Mouse (Mus musculus) natural killer cell, adult 2 months (primary cell): ENCODE results near the gene Spaca7.
"Not testable (repeated sequence)": the region's sequence is repeated elsewhere in the genome, so short reads cannot be mapped to it uniquely, and the experiment has no call there.

Source experiments
- DNase-seq, 2 experiments: peaks; one replicate each; pipeline ENCODE4 v3.0.0; 2022; ENCODE audit warnings: low spot score in 2 of 2

The Spaca7 gene

DNA sequence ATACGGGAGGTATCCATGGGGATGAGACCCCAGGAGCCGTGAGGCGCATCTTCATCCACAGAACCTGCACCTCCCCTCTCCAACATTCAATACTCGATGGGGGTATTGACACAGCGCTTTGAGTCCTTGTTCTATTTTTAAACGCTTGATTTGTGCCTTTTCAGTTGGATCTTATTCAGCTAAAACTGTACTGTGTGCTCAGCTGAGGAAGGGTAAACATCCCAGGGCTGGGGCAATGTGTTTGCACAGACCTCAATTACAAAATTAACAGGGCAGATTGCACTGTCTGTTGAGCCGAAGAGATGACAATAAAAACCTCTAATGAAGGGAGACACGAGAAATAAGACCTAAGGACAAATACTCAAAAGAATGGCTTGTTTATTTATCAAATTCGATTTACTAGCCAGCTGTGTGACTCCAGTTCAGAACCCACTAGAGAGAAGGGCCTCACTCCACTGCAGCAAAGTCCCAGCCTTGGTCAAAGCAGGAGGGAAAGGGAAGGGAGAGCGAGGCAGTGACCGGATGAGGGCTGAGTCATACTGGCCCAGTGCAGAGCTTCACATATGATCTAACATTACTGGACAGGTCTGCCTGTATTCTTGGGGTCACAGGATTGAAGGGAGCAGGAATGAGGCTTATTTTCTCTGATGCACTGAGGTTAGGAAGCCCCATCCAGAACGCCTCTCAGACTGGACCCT lies 37.1 kb downstream of the Spaca7 start:
- no peak for DNase-seq

DNA sequence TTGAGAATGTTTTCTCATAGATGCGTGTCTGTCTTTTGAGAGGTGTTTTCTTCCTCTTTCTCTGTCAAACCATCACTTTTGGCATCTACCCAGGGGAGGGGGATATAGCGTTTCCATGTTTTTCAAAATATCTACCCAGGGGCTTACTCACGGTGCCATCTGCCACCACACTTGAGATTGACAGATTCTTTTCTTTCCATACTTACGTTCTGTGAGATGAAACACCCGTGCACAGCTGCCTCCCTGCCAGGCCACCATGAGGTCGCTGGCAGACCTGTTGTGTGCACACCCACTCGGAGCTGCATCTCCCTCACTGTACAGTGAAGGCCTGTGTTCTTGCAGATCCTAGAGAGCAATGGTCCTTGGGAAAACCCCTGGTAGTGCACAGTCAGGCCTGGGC lies 40.4 kb downstream of the Spaca7 start:
- DNase-seq: no peak

DNA sequence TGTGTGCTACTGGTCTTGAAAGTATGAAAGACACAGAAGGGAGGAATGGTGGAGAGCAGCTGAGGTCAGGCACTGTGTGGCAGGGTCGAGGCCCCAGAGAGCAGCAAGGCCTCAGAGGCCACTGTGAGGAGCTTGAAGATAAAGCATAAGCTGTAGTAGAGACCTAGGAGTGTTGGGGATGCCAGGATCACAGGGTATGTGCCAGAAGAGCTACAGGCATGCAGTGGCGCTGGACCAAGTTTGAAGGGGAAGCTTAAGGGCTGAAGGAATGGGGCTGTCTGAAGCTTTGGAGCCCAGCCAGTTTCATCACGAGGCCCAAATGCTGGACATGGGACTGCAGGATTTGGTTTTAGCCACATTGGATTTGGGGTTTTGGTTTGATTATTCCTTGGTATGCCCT lies 44.5 kb downstream of the Spaca7 start:
- DNase-seq: not testable (repeated sequence)

DNA sequence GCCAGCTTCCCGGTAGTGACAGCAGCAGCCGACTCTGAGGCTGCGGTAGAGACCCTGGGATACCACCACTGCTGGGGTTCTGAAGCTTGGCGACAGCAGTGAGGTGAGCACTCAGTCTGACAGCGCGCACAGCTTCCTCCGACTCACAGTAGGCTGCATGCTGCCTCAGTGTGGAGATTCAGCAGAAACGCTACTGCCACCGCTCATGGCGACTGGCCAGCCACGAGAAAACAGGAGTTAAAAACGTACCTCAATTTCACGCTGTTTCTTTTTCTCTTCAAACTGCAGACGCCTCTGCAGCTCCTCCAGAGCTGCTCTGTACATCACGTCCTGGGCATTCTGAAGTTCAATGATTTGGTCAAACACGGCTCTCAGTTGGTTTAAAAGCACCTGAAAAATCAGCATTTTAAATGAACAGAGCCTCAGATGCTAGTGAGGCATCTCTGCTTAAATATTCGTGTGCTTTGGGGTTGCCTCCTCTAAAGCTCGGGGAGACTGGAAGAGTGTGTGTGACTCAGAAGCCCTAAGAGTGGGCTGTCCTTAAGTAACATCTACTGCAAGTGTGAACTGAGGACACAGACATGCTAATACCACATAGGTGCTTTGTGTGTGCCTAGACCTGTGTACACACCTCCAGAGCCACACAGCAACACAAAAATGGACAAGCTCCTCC lies 48.9 kb downstream of the Spaca7 start:
- DNase-seq: no peak

DNA sequence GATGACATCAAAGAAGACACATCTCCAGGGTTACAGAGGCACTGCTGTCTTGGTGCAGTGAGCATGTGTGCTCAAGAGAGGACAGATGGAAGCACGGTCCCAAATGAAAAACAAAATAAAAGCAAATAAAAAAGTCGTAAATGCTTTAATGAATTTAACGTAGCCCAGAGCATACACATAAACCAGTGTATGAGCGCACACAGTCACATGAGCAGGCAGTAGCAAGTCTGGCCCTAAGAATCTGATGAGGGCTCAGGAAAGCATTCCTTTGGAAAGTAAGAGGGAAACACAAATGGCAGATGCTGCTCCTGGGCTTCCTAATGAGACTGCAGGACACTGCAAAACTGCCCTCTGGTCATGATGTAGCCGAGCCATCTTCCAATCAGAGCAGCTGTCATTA lies 53.1 kb downstream of the Spaca7 start:
- no peak for DNase-seq

DNA sequence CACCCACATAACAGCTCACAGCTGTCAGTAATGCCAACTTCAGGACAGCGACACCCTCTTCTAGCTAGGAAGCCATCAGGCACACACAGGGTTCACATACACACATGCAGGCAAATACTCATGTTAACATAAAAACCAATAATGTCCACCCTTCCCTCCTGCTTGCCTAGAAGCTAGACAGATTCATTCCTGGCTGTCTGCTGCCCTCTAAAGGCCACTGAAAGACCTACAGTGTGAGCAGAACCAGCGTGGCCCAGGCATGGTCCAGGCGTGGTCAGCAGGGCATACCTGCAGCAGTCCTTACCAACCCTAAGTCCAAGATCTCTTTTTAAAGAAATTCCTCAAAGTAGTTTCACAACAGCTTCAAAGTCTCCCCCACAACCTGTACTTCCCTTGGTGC lies 56.2 kb downstream of the Spaca7 start:
- peak in 1 of 2 experiments; percentile 6 for DNase-seq

DNA sequence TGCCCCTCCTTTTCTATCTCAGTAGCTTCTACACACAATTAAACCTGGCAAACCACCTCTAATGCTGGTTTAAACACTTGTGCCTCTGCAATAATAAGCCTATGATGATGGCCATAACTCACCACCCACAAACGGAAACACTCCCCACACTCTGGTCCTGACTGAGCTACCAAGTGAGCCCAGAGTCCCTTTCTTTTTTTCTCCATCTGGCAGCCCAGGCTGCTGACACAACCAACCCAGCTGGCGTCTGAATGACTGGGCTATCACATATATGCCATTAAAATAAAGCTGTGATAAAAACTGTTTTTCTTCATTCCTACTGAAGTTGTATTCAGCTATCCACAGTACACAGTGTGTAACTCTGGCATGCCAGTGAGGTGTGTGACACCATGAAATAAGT lies 62.5 kb downstream of the Spaca7 start:
- DNase-seq: no peak

DNA sequence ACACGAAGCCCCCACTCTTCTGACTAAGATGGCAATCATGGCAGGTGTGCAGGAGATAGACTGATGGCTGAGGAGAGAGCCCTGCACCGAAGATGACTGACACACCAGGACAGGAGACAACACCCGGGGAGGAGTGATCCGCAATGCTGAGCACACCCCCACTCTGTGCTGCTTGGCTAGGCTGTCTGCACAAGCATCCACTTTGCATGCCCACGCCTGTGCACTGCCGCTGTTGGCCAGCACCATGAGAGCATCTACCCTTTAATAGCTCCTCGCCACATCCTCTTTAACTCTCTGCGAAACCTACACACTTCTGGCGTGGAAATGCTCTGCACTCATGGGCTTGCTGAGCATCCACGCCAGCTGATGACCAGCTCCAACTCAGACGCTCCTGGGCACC lies 65.6 kb downstream of the Spaca7 start:
- DNase-seq: no peak

DNA sequence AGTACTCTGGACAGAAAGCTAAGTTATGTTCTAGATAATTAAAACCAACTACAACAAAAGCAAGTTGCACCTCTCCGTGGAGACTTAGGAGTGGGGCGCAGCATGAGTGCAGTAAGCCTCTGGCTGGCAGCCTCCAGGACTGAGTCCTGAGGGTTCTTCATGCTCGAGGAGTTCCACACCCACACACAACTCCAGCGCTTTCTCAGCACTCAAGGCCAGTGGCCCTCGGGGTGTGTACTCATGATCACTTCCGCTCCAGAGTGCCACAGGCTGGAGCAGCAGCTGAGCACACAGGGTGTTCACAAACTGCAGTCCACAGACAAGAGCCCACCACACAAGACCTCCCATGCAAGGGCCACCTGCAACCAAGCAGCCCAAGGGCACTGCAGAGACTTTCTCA lies 68.7 kb downstream of the Spaca7 start:
- DNase-seq: no peak

DNA sequence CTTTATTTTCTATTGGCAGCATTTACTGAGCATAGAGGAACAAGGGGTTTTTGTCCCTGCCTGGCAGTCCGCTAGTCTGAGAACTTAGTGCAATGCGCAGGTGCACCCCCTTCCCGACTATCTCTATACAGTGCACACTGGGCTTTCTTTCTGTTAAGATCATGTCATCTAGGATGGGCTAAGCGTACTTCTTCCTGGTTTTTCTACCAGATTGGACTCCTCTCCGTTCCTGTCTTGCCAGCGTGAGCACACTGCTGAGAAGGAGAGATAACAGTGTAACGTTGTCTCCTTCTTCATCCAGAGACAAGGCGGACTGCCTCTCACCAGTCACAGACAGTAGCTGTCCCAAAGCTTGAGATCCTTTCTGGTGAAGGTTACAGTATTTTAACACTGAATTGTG lies 71.5 kb downstream of the Spaca7 start:
- no peak for DNase-seq

DNA sequence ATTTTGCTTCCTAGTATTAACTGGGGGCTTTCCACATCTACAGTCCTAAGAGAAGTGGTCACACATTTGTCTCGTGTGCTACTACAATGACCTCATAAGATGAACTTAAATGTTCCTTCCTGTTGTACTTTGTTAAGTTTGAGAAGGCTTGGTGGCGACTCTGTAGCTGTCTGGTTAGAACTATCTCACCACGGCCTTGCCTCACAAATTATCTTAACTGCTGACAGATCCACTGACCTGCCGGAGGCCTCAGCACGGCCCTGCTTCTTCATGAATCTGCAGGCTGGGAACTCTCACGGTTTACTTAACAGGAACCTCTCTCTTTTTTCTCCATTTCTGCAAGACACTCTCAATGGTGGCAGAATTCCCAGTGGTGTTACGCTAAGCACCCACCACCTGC lies 72.1 kb downstream of the Spaca7 start:
- no peak for DNase-seq

DNA sequence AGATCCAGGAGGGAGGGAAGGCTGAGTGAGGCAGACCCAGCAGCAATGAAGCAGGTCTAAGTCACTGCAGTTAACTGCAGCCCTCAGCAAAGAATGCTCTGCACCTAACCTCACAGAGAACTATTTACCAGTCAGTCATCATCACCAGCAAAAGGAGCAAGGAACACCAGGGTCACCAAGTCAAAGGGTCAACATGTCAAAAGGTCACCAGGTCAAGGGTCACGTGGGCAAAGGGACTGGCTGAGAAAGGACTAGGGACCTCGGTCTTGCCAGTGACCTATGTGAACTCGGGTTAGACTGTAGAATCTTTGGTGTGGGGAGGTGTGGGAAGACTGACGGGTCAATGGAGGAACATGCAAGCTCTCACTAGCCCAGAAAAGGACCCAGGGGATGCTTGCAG lies 73.7 kb downstream of the Spaca7 start:
- no peak for DNase-seq

DNA sequence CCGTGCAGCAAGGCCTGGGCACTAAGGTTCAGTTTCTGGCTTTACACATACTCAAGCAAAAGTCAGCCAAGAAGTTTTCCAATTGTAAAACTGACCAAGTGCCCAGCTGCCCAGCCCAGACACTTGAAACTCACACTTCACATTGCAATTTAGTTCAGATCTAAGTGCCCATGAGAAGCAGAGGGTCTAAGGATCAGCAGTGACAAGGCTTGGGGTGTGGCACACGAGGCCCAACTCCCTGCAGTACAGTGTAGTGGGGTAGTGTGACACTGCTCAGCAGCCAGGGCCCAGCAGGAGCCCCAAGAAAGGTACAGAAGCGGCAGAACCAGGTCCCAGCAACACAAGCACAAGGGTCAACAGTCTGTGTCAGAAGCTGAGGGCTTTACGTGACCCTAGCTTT lies 76.1 kb downstream of the Spaca7 start:
- no peak for DNase-seq
